Mouse (Mus musculus): Measurements from ENCODE around the gene Crip3. TPM values are rescaled to one million over a fixed set of nuclear protein-coding genes. Genes with fewer than 3 reads are reported as not detected.

Gene Crip3
- total and polyA plus RNA-seq, 3 experiments, result not detected

GRCm38 (mm10) chr17:46454539-46454938, 25.8 kb downstream of the Crip3 start:
- H3K27me3 ChIP-seq (ENCODE audit: control insufficient read depth in 1 of 2, insufficient read depth in 2 of 2, low read length in 2 of 2), result peaks cover 0 to 1% of the 10 kb centered on the region in 2 experiments; a peak in 1 of 4 replicates
- TF ChIP-seq POLR2AphosphoS2 (IDR thresholded peaks at IDR 0.05; ENCODE audit: low read length) (no peak), ETS1 (IDR thresholded peaks at IDR 0.05; ENCODE audit: low read depth, low read length) (no peak), MAZ (IDR thresholded peaks at IDR 0.05; ENCODE audit: low read depth, low read length) (no peak), JUND (IDR thresholded peaks at IDR 0.05; ENCODE audit: low read depth, low read length) (no peak), MYC (IDR thresholded peaks at IDR 0.05; ENCODE audit: low read depth, low read length) (no peak), E2F4 (IDR thresholded peaks at IDR 0.05; ENCODE audit: borderline replicate concordance, low read depth, low read length) (no peak), GABPA (IDR thresholded peaks at IDR 0.05; ENCODE audit: low read depth, low read length) (no peak), SIN3A (IDR thresholded peaks at IDR 0.05; ENCODE audit: low read length) (no peak), ZC3H11A (IDR thresholded peaks at IDR 0.05; ENCODE audit: low read depth, low read length) (no peak), USF1 (IDR thresholded peaks at IDR 0.05; ENCODE audit: low read depth, low read length) (no peak), ZNF384 (IDR thresholded peaks at IDR 0.05; ENCODE audit: low read depth, low read length) (no peak)
- no peaks in the 10 kb centered on the region for H3K79me2 ChIP-seq (ENCODE audit: control insufficient read depth, insufficient read depth, low read length, poor library complexity)
- no peak overlapping the region for H3K27ac ChIP-seq (ENCODE audit: control insufficient read depth, low read depth, low read length)
- no peaks in the 10 kb centered on the region for H3K4me1 ChIP-seq (ENCODE audit: control insufficient read depth in 1 of 2, insufficient read depth in 2 of 2, low read length in 2 of 2)
- no peaks in the 10 kb centered on the region for H3K9me3 ChIP-seq (replicated peaks; ENCODE audit: insufficient read depth, low read length)
- H3K36me3 ChIP-seq (ENCODE audit: control insufficient read depth in 1 of 2, insufficient read depth in 2 of 2, low read length in 2 of 2), result no peaks in the 10 kb centered on the region
- H3K9ac ChIP-seq (ENCODE audit: control insufficient read depth, low read depth, low read length, poor library complexity, severe bottlenecking), result no peak overlapping the region
- H3K4me3 ChIP-seq (ENCODE audit: control insufficient read depth in 1 of 2, insufficient read depth in 1 of 2, low read depth in 2 of 2, low read length in 2 of 2), result no peak overlapping the region
- no peak for DNase-seq (ENCODE audit: low read depth, low spot score)

- H3K27me3 ChIP-seq (ENCODE audit: control insufficient read depth in 1 of 2, insufficient read depth in 2 of 2, low read length in 2 of 2), result peaks cover 0 to 1% of the 10 kb centered on the region in 2 experiments; a peak in 1 of 4 replicates
- no peaks in the 10 kb centered on the region for H3K79me2 ChIP-seq (ENCODE audit: control insufficient read depth, insufficient read depth, low read length, poor library complexity)
- H3K9ac ChIP-seq (ENCODE audit: control insufficient read depth, low read depth, low read length, poor library complexity, severe bottlenecking), result no peak overlapping the region
- no peaks in the 10 kb centered on the region for H3K9me3 ChIP-seq (replicated peaks; ENCODE audit: insufficient read depth, low read length)
- no peaks in the 10 kb centered on the region for H3K4me1 ChIP-seq (ENCODE audit: control insufficient read depth in 1 of 2, insufficient read depth in 2 of 2, low read length in 2 of 2)
- TF ChIP-seq TAL1 (IDR thresholded peaks at IDR 0.05; ENCODE audit: low read length) (no peak), MAX (IDR thresholded peaks at IDR 0.05; ENCODE audit: low read length) (no peak), KAT2A (conservative IDR thresholded peaks at IDR 0.05; ENCODE audit: low read depth, low read length) (no peak)
- no peak for DNase-seq (ENCODE audit: low read depth, low spot score)
- H3K36me3 ChIP-seq (ENCODE audit: control insufficient read depth in 1 of 2, insufficient read depth in 2 of 2, low read length in 2 of 2), result no peaks in the 10 kb centered on the region
- no peak overlapping the region for H3K4me3 ChIP-seq (ENCODE audit: control insufficient read depth in 1 of 2, insufficient read depth in 1 of 2, low read depth in 2 of 2, low read length in 2 of 2)
- H3K27ac ChIP-seq (ENCODE audit: control insufficient read depth, low read depth, low read length), result no peak overlapping the region
Measured at GRCm38 (mm10) chr17:46455110-46455691, 26.5 kb downstream of the Crip3 start.

DNA sequence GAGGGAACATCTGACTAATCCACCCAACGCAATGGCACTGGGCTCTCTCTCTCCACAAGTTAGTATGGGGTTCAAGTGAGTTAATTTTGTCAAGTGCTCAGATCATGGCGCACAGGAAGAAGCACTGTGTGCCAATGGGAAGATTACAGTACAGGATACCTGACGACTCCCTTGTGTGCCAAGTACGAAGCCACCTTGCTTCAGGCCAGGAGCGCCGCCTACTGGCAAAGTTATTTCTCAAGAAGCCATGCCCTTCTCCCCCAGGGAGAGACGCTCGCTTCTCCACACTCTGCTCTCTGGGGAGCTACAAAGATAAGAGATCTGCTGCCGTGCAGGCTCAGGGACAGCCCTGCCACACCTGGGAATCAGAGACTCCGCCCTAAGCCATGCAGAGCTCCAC, 29.1 kb downstream of the Crip3 start:
- H3K79me2 ChIP-seq (ENCODE audit: control insufficient read depth, insufficient read depth, low read length, poor library complexity), result no peaks in the 10 kb centered on the region
- no peaks in the 10 kb centered on the region for H3K4me1 ChIP-seq (ENCODE audit: control insufficient read depth in 1 of 2, insufficient read depth in 2 of 2, low read length in 2 of 2)
- H3K27me3 ChIP-seq (ENCODE audit: control insufficient read depth in 1 of 2, insufficient read depth in 2 of 2, low read length in 2 of 2), result no peaks in the 10 kb centered on the region
- no peak overlapping the region for H3K27ac ChIP-seq (ENCODE audit: control insufficient read depth, low read depth, low read length)
- no peaks in the 10 kb centered on the region for H3K9me3 ChIP-seq (replicated peaks; ENCODE audit: insufficient read depth, low read length)
- peak; percentile 77 for DNase-seq (ENCODE audit: low read depth, low spot score)
- TF ChIP-seq E2F4 (IDR thresholded peaks at IDR 0.05; ENCODE audit: borderline replicate concordance, low read depth, low read length), result no peak
- no peak for TF ChIP-seq POLR2AphosphoS2 (IDR thresholded peaks at IDR 0.05; ENCODE audit: low read length)
- no peak for TF ChIP-seq JUND (IDR thresholded peaks at IDR 0.05; ENCODE audit: low read depth, low read length)
- peak; percentile 84 for TF ChIP-seq RAD21 (IDR thresholded peaks at IDR 0.05; ENCODE audit: low read depth, low read length)
- TF ChIP-seq MEF2A (IDR thresholded peaks at IDR 0.05; ENCODE audit: extremely low read depth, insufficient replicate concordance, low read depth, low read length, poor library complexity, severe bottlenecking), result no peak
- peak; percentile 75 for TF ChIP-seq ZC3H11A (IDR thresholded peaks at IDR 0.05; ENCODE audit: low read depth, low read length)
- no peak for TF ChIP-seq MAFK (IDR thresholded peaks at IDR 0.05; ENCODE audit: borderline replicate concordance, low read depth, low read length)
- TF ChIP-seq BHLHE40 (IDR thresholded peaks at IDR 0.05; ENCODE audit: borderline replicate concordance, low read depth, low read length), result 0 out of 2 replicates have a peak, but pooled peaks have one; percentile 13
- TF ChIP-seq POLR2AphosphoS5 (IDR thresholded peaks at IDR 0.05; ENCODE audit: borderline replicate concordance, low read depth, low read length), result no peak
- TF ChIP-seq GATA1 (IDR thresholded peaks at IDR 0.05; ENCODE audit: low read depth, low read length), result 0 out of 2 replicates have a peak, but pooled peaks have one; percentile 19
- TF ChIP-seq SMC3 (IDR thresholded peaks at IDR 0.05; ENCODE audit: low read depth, low read length), result peak; percentile 72
- peak; percentile 83 to 89 (median 83) for TF ChIP-seq CTCF (IDR thresholded peaks at IDR 0.05 in 2 of 3, conservative IDR thresholded peaks at IDR 0.05 in 1 of 3; ENCODE audit: control insufficient read depth in 1 of 3, insufficient read depth in 1 of 3, low read depth in 2 of 3, low read length in 3 of 3, poor library complexity in 1 of 3, severe bottlenecking in 1 of 3)
- TF ChIP-seq SIN3A (IDR thresholded peaks at IDR 0.05; ENCODE audit: low read length), result no peak
- TF ChIP-seq ELF1 (IDR thresholded peaks at IDR 0.05; ENCODE audit: low read depth, low read length), result no peak
- no peak for TF ChIP-seq CHD2 (IDR thresholded peaks at IDR 0.05; ENCODE audit: low read length)
- no peak for TF ChIP-seq MYB (IDR thresholded peaks at IDR 0.05; ENCODE audit: low read depth, low read length)
- H3K4me3 ChIP-seq (ENCODE audit: control insufficient read depth in 1 of 2, insufficient read depth in 1 of 2, low read depth in 2 of 2, low read length in 2 of 2), result no peak overlapping the region
- no peaks in the 10 kb centered on the region for H3K36me3 ChIP-seq (ENCODE audit: control insufficient read depth in 1 of 2, insufficient read depth in 2 of 2, low read length in 2 of 2)
- H3K9ac ChIP-seq (ENCODE audit: control insufficient read depth, low read depth, low read length, poor library complexity, severe bottlenecking), result no peak overlapping the region
